Mouse (Mus musculus) neural tube, embryonic 12.5 days (tissue): ENCODE results near the gene Kcnj12. TPM values are rescaled to one million over a fixed set of nuclear protein-coding genes. Genes with fewer than 3 reads are reported as not detected.
A peak's percentile ranks its signal among the peaks of the same experiment; 100 is the strongest.

Experiments used
- ATAC-seq: fragments of 200-750 bp; cut with Nextera tagmentation; 2 replicates; pipeline ENCODE4 v1.8.0; 2017; ENCODE audit warnings: low read depth, mild to moderate bottlenecking, moderate TSS enrichment, moderate library complexity; ENCODE audit not compliant: low FRiP score
- H3K27ac ChIP-seq: fragments of 300-500 bp; sonication (generic); 2 replicates; pipeline ENCODE4 v1.5.1; 2016
- H3K27me3 ChIP-seq: fragments of 300-500 bp; sonication (generic); replicated peaks from 2 replicates; pipeline ENCODE4 v1.6.1; 2016; ENCODE audit warnings: mild to moderate bottlenecking
- H3K36me3 ChIP-seq: fragments of 300-500 bp; sonication (generic); 2 replicates; pipeline ENCODE4 v1.6.1; 2016; ENCODE audit warnings: mild to moderate bottlenecking
- H3K4me1 ChIP-seq: fragments of 300-500 bp; sonication (generic); 2 replicates; pipeline ENCODE4 v1.6.1; 2016
- H3K4me2 ChIP-seq: fragments of 300-500 bp; sonication (generic); replicated peaks from 2 replicates; pipeline ENCODE4 v1.6.1; 2016; ENCODE audit warnings: mild to moderate bottlenecking
- H3K4me3 ChIP-seq: fragments of 300-500 bp; sonication (generic); 2 replicates; pipeline ENCODE4 v1.5.1; 2016
- H3K9ac ChIP-seq: fragments of 300-500 bp; sonication (generic); 2 replicates; pipeline ENCODE4 v1.6.1; 2016; ENCODE audit warnings: mild to moderate bottlenecking
- H3K9me3 ChIP-seq: fragments of 300-500 bp; sonication (generic); 2 replicates; pipeline ENCODE4 v1.6.1; 2016; ENCODE audit warnings: mild to moderate bottlenecking
- WGBS: fragments of 180-500 bp; shearing (Covaris S2); methylation state at CpG from one replicate; pipeline ENCODE4 v1.1.7; 2016; 5-methylcytosine and 5-hydroxymethylcytosine counted together
- polyA plus RNA-seq: library from polyadenylated mRNA; unstranded; fragments of >200 nt; fragmentation: Nextera tagmentation; extraction: Ambion mirVana; gene quantifications from 2 replicates; pipeline ENCODE4 v1.2.1, GENCODE M21; 2016

Kcnj12 gene
- polyA plus RNA-seq = 7.4 and 10.3 TPM in 2 replicates

DNA sequence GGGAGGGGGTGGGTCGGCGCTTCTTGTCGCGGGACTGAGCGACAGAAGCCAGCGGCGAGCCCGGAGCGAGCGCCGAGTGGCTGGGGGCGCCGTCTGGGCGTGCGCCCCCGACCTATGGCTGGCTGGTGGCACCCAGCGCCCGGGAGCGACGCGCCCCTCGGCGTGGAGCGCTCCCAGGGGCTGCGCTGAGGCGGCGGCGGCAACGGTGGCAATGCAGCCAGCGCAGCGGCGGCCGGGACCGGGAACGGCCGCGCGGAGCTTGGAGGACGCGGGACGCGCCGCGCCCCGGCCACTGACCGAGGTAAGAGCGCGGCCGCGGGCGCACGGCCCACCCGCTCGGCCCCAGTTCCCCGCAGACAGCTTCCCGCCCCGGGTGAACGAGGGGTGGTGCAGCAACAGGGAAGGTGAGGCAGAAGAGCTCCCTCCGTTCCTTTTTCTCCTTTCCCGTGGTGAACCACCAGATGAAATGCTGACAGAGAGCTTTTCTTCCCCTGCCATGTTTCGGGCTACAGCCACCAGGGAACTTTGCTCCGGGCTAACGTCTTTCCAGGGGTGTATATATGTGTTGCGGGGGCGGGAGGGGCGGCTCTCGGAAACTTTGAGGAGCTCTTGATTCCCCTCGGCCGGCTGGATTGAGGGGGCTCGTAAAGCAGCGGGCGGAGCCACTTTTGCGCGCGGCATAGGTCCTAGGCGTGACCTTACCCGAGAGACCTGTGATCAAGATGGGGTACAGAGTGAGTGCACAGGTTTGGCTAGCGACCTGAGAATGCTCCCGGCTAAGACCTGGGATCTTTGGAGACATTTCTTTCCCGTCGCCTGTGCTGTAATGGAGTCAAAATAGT is at the start of gene Kcnj12:
Kcnj12 (plus strand) TSS at position 15 of the 842 bp plus-strand sequence.
- WGBS = under 1% methylated on average over 80 of the region's 81 CpGs

DNA sequence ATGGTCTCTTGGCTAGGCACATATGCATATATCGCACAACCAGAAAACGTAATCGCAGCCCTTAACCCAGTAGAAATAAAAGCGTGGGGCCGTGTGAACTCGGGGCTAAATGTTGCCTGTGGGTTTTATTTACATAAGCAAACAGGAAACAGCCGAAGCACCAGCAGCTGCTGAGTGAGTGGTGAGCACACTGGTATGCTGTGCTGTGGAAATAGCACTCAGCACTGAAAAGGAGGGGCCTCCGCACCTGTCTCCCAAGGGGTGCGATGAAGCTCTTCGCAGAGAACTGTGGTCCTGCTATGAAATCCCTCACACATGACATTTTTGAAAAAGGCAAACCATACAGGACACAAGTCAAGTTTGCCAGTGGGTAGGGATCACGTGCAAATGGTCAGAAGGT is 47.3 kb upstream of the Kcnj12 start:
- H3K27me3 ChIP-seq = no peaks in the 10 kb centered on the region
- H3K27ac ChIP-seq = no peak overlapping the region
- WGBS = 81% methylated on average over 11 of the region's 11 CpGs
- H3K4me2 ChIP-seq = no peak overlapping the region
- no peak for ATAC-seq
- H3K4me1 ChIP-seq = no peaks in the 10 kb centered on the region
- H3K4me3 ChIP-seq = no peak overlapping the region
- H3K36me3 ChIP-seq = no peaks in the 10 kb centered on the region
- no peak overlapping the region for H3K9ac ChIP-seq
- H3K9me3 ChIP-seq = no peaks in the 10 kb centered on the region

More for the DNA sequence above, at the start of gene Kcnj12:
- Histone ChIP-seq H3K27ac (no peak within 1 kb of the TSS), H3K9me3 (no peaks in the 10 kb centered on the region), H3K4me1 (peaks cover 22% of the 10 kb centered on the region), H3K4me2 (peak within 1 kb of the TSS; percentile 89), H3K27me3 (peaks cover 65% of the 10 kb centered on the region), H3K9ac (peak within 1 kb of the TSS; percentile 48), H3K36me3 (no peaks in the 10 kb centered on the region), H3K4me3 (peak within 1 kb of the TSS; percentile 49)
- no peak for ATAC-seq

DNA sequence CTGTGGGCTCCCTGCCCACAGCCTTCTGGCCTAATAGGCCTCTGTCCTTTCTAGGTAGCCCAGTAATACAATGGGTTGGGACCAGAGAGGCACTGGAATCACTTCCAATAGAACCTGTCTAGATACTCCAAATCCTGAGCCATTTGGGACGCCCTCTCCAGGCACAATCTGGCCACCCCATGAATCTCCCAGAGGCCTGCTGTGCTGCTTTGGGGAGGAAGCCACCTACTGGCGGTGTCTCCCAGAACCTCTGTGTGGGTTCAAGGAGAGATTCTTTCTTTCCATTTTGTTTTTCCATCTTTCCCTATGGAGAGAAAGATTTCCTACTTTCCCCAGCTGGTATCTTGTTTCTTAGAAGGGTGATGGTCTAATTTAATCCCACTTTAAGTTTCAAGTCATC is 46.1 kb upstream of the Kcnj12 start:
- 74% methylated on average over 2 of the region's 2 CpGs for WGBS
- Histone ChIP-seq H3K4me2 (no peak overlapping the region), H3K4me3 (no peak overlapping the region), H3K9ac (no peak overlapping the region), H3K9me3 (no peaks in the 10 kb centered on the region), H3K4me1 (no peaks in the 10 kb centered on the region), H3K36me3 (no peaks in the 10 kb centered on the region), H3K27me3 (no peaks in the 10 kb centered on the region), H3K27ac (no peak overlapping the region)
- ATAC-seq = no peak

DNA sequence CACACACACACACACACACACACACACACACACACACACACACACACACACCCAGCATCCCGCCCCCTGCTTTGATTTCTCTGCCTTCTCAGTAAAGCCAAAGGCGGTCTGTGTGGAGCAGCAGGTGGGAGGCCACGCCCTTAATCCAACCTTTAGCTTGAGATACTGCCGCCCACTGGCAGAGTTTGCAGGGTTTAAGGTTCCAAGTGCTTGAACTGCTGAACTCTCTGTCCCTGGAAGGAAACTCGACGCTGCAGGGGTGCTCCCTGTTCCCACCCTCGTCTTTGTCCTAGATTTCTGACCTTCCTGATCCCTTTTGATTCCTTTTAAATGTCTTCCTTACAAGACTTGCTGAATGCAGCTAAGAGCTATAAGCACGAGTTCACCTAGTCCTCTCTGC is 45.6 kb upstream of the Kcnj12 start:
- 17% methylated on average over 8 of the region's 8 CpGs for WGBS
- no peak for ATAC-seq

DNA sequence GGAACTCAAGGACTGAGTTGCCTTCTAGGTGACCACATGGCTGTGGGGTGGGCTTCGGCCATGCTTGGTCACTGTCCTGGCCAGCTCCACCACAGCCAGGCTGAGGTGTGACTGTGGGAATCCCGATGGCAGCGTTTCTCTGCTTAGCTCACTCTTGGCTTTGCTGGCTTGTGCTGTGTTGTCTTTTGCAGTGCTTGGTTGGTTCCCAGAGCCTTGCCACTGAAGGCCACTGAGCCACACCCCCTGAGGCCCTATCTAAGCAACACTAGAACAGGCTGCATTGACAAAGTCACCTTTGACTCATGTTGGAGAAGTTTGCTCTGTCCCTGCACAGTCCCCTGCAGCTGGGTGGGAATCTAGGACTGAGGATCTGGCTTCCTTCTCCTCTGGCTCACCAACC is 45.2 kb upstream of the Kcnj12 start:
- no peaks in the 10 kb centered on the region for H3K36me3 ChIP-seq
- no peak overlapping the region for H3K4me3 ChIP-seq
- H3K4me2 ChIP-seq = no peak overlapping the region
- no peaks in the 10 kb centered on the region for H3K27me3 ChIP-seq
- no peak overlapping the region for H3K9ac ChIP-seq
- no peak for ATAC-seq
- WGBS = 55% methylated on average over 3 of the region's 3 CpGs
- no peaks in the 10 kb centered on the region for H3K9me3 ChIP-seq
- no peaks in the 10 kb centered on the region for H3K4me1 ChIP-seq
- no peak overlapping the region for H3K27ac ChIP-seq

More for the DNA sequence above, 45.6 kb upstream of the Kcnj12 start:
- Histone ChIP-seq H3K4me3 (no peak overlapping the region), H3K9me3 (no peaks in the 10 kb centered on the region), H3K4me2 (no peak overlapping the region), H3K9ac (no peak overlapping the region), H3K36me3 (no peaks in the 10 kb centered on the region), H3K4me1 (no peaks in the 10 kb centered on the region), H3K27me3 (no peaks in the 10 kb centered on the region), H3K27ac (no peak overlapping the region)

DNA sequence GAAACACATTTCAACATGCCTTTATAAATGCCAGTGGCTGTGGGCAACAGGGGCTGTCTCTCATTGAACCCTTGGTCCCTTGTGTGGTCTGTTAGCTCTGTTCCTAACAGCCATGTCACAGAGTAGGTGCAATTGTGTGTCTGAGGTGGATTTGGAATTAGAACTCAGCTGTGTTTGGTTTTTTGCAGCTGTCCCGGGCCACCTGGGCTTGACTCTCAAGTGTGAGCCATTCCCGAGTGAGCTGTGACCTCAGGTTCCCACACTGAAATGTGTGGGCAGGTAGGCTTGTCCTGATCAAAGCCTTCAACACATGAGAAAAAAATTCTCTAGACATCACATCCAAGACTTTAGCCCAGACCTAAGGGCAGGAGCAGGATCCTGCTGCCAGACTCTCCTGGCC is 43.7 kb upstream of the Kcnj12 start:
- no peak overlapping the region for H3K9ac ChIP-seq
- WGBS = 85% methylated on average over 2 of the region's 2 CpGs
- H3K9me3 ChIP-seq = no peaks in the 10 kb centered on the region
- no peak overlapping the region for H3K27ac ChIP-seq
- no peak for ATAC-seq
- H3K4me3 ChIP-seq = no peak overlapping the region
- H3K36me3 ChIP-seq = no peaks in the 10 kb centered on the region
- no peaks in the 10 kb centered on the region for H3K4me1 ChIP-seq
- H3K27me3 ChIP-seq = no peaks in the 10 kb centered on the region
- H3K4me2 ChIP-seq = no peak overlapping the region

DNA sequence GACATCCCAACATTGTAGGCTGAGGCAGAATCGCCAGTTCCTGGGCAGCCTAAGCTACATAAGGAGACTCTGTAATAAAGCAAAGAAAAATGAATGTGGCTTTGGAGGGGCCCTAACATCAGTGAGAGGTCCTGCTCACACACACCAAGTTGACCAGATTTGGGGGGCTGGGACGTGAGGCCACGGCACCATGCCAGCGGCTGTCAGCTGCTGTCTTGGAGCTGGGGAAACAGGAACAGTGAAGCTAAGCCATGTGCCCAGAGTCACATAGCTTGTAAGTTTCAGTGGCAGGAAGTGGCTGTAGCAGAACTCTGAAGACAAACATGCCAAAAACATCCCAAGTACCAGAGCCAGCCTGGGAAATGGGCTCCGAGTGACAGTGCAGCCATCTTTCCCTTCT is 42.6 kb upstream of the Kcnj12 start:
- 94% methylated on average over 5 of the region's 5 CpGs for WGBS
- H3K4me1 ChIP-seq = no peaks in the 10 kb centered on the region
- no peak for ATAC-seq

DNA sequence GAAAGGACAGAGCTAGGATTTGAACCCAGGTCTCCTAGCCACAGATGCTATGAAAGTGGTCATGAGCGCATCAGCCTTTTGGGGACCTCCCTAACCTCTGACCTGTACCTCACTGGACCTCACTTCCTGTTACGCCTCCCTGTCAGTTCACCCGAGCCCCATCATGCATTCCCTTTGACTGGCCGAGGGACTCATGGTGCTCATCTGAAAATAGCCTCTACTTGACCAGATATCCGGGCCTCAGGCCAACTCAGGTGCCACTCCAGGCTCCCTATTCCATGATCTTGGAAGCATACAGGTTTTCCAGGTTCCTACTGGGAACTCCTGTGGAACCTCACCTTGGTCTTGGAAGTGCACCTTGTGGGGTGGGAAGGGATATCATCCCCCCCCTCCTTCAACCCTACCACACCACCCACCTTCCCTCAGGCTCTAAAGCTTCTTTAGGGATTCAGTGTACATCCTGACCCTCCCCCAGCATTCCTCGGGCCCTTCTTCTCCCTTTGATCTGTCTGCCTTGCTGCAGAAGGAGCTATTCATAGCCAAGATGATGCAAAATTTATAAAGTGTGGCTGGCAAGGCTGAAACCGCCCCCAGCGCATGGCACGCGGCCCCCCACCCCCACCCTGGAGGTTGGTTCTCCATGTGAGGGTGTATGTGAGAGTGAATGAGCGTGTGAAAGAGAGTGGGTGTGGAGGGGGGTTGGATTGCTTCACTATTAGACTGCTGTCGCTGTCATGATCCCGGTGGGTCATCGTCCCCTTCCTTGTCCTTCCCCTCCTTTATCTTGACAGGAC is 40.5 kb upstream of the Kcnj12 start:
- H3K9ac ChIP-seq = no peak overlapping the region
- H3K27ac ChIP-seq = no peak overlapping the region

More for the DNA sequence above, 42.6 kb upstream of the Kcnj12 start:
- Histone ChIP-seq H3K9ac (no peak overlapping the region), H3K9me3 (no peaks in the 10 kb centered on the region), H3K27me3 (no peaks in the 10 kb centered on the region), H3K4me2 (no peak overlapping the region), H3K4me3 (no peak overlapping the region), H3K27ac (no peak overlapping the region), H3K36me3 (no peaks in the 10 kb centered on the region)

DNA sequence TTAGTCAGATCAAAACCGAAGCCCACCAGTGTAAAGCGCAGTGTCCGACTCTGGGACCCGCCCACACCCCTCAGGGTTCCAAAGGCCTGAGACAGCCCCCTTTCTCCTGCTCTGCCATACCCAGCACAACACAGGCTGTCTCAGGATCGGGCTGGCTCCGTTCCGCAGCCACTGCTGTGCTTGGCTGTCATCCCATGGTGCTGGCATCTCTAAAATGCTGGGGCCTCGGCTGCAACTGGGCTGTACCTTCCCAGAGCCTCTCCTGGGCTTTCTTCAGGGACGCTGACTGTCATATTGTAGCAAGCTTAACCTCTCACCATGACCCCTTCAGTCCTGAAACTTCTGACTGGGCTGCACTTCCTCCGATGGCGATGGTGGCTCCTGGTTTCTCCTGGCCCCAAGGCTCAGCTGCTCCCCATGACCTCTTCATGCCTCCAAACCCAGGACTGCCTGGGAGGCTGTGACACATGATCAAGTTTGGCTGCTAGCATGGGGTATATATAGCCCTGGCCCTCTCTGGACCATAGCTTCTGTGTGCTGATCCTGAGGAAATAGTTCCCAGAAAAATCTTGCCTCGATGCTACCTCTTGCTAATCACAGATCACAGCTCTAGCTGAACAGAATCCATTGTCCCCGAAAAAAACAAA is 37.3 kb upstream of the Kcnj12 start:
- Histone ChIP-seq H3K4me3 (no peak overlapping the region), H3K27me3 (no peaks in the 10 kb centered on the region), H3K4me2 (no peak overlapping the region), H3K27ac (no peak overlapping the region), H3K9ac (no peak overlapping the region), H3K9me3 (no peaks in the 10 kb centered on the region; the same call in 1 of the 2 replicates), H3K4me1 (no peaks in the 10 kb centered on the region), H3K36me3 (no peaks in the 10 kb centered on the region)
- 71% methylated on average over 13 of the region's 13 CpGs for WGBS
- ATAC-seq = no peak

More for the DNA sequence above, 40.5 kb upstream of the Kcnj12 start:
- Histone ChIP-seq H3K27me3 (no peaks in the 10 kb centered on the region), H3K9me3 (no peaks in the 10 kb centered on the region), H3K4me3 (no peak overlapping the region), H3K4me1 (no peaks in the 10 kb centered on the region), H3K4me2 (no peak overlapping the region), H3K36me3 (no peaks in the 10 kb centered on the region)
- ATAC-seq = no peak
- 69% methylated on average over 14 of the region's 14 CpGs for WGBS

DNA sequence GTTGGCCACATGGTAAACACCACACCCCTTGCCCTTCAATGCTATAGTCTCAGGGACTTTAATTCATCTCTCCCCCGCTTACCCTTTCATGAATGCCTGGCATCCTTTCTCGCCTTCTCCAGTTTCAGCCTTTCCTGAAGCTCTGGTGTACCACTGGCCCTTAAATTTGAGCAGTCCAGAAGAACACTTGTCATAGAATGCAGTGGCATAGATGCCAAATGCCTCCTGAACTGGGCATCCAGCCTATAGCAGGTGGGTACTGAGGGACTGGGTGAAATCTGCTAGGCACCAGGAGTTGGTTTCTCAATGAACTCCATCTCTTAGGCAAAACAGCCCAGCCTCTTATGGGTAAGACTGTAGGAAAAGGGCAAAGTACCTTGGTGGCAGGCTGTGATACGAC is 31.9 kb upstream of the Kcnj12 start:
- no peaks in the 10 kb centered on the region for H3K27me3 ChIP-seq
- H3K9ac ChIP-seq = no peak overlapping the region
- H3K4me2 ChIP-seq = no peak overlapping the region
- no peaks in the 10 kb centered on the region for H3K4me1 ChIP-seq
- no peak for ATAC-seq
- WGBS = 88% methylated on average over 3 of the region's 3 CpGs
- H3K36me3 ChIP-seq = no peaks in the 10 kb centered on the region
- no peak overlapping the region for H3K4me3 ChIP-seq
- H3K27ac ChIP-seq = no peak overlapping the region
- no peaks in the 10 kb centered on the region; the same call in 1 of the 2 replicates for H3K9me3 ChIP-seq

DNA sequence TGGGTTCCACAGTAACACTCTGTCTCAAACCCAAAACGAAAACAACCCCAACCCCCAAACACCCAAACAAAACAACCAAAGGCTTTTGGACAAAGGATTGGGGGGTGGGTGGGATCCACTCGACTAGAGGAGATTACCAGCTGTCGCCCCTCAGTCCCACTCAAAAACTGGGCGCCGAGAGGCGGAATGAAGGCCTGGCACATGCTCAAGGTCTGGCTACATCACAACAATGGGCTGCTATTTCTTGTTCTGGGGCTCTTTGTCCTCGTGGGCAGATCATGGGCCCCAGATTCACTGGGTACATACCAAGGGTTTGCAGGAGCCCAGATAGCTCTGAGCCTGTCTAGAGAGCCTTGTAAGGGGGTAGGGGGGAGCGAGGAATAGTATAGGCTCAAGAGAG is 19.6 kb upstream of the Kcnj12 start:
- WGBS = 84% methylated on average over 8 of the region's 8 CpGs
- no peak overlapping the region for H3K9ac ChIP-seq
- no peak overlapping the region for H3K4me3 ChIP-seq
- no peak overlapping the region for H3K4me2 ChIP-seq
- no peaks in the 10 kb centered on the region for H3K27me3 ChIP-seq
- peaks cover 19% of the 10 kb centered on the region for H3K4me1 ChIP-seq
- ATAC-seq = no peak
- H3K27ac ChIP-seq = no peak overlapping the region
- H3K36me3 ChIP-seq = no peaks in the 10 kb centered on the region
- H3K9me3 ChIP-seq = no peaks in the 10 kb centered on the region

DNA sequence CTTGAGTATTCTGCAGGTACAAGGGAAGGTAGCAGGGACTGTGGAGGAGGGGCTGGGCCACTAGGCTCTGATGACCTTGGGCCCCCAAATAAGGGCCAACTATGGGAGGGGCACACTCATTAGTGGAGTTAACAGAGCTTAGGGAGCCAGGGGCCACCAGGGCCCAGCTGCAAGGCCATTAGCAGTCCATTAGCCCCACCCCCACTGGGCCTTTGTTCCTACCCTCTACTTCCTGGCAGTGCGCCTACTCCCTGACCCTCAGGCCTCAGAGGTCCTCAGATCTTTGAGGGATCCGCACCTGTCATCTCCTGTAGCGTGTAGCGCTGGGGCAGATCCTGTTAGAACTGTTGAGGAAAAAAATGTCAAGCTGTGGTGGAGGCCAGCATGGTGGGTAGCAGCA is 18.3 kb upstream of the Kcnj12 start:
- no peak for ATAC-seq
- H3K9me3 ChIP-seq = no peaks in the 10 kb centered on the region
- H3K27ac ChIP-seq = no peak overlapping the region
- peaks cover 19% of the 10 kb centered on the region for H3K4me1 ChIP-seq
- no peak overlapping the region for H3K4me3 ChIP-seq
- no peak overlapping the region for H3K9ac ChIP-seq
- no peaks in the 10 kb centered on the region for H3K36me3 ChIP-seq
- 35% methylated on average over 4 of the region's 4 CpGs for WGBS
- no peak overlapping the region for H3K4me2 ChIP-seq
- H3K27me3 ChIP-seq = no peaks in the 10 kb centered on the region
